Mouse (Mus musculus) liver, postnatal 0 days (tissue): Measurements from ENCODE around the gene Rpf1. TPM values are rescaled to one million over a fixed set of nuclear protein-coding genes. Genes with fewer than 3 reads are reported as not detected.

Source experiments
- ATAC-seq: fragments of 200-750 bp; cut with Nextera tagmentation; 2 replicates; pipeline ENCODE4 v1.8.0; 2017; ENCODE audit warnings: mild to moderate bottlenecking, moderate library complexity
- DNase-seq: peaks from one replicate; pipeline ENCODE4 v3.0.0-alpha.2; 2016
- H3K27ac ChIP-seq: fragments of 300-500 bp; sonication (generic); 2 replicates; pipeline ENCODE4 v1.5.1; 2014; ENCODE audit warnings: antibody characterized with exemption, moderate library complexity, mild to moderate bottlenecking, low read depth
- H3K27me3 ChIP-seq: fragments of 300-500 bp; sonication (generic); 2 replicates; pipeline ENCODE4 v1.6.1; 2014; ENCODE audit warnings: low read length, control low read depth, mixed read lengths; ENCODE audit not compliant: insufficient read depth
- H3K36me3 ChIP-seq: fragments of 300-500 bp; sonication (generic); replicated peaks from 2 replicates; pipeline ENCODE4 v1.6.1; 2014; ENCODE audit warnings: mild to moderate bottlenecking, control low read depth, low read length, moderate library complexity, mixed read lengths; ENCODE audit not compliant: insufficient read depth
- H3K4me1 ChIP-seq: fragments of 300-500 bp; sonication (generic); 2 replicates; pipeline ENCODE4 v1.6.1; 2014; ENCODE audit warnings: antibody characterized with exemption, mild to moderate bottlenecking, control low read depth; ENCODE audit not compliant: insufficient read depth
- H3K4me2 ChIP-seq: fragments of 300-500 bp; sonication (generic); 2 replicates; pipeline ENCODE4 v1.6.1; 2014; ENCODE audit warnings: low read depth, mild to moderate bottlenecking, low read length, moderate library complexity, mixed read lengths
- H3K4me3 ChIP-seq: fragments of 300-500 bp; sonication (generic); 2 replicates; pipeline ENCODE4 v1.5.1; 2014; ENCODE audit warnings: low read depth, low read length
- H3K9ac ChIP-seq: fragments of 300-500 bp; sonication (generic); replicated peaks from 2 replicates; pipeline ENCODE4 v1.6.1; 2014; ENCODE audit warnings: mild to moderate bottlenecking, moderate library complexity
- H3K9me3 ChIP-seq: fragments of 300-500 bp; sonication (generic); 2 replicates; pipeline ENCODE4 v1.6.1; 2016; ENCODE audit warnings: mild to moderate bottlenecking, control low read depth, low read length, mixed read lengths
- CTCF ChIP-seq: sonication (generic); IDR thresholded peaks from 2 replicates; pipeline ENCODE4 v1.5.1; 2016; ENCODE audit warnings: antibody characterized with exemption, low read depth
- EP300 ChIP-seq: IDR thresholded peaks from 2 replicates; pipeline ENCODE4 v1.6.1; 2016; ENCODE audit warnings: antibody characterized with exemption, low read depth, mild to moderate bottlenecking
- WGBS: fragments of 180-500 bp; shearing (Covaris S2); extraction: QIAGEN DNeasy Blood & Tissue Kit; methylation state at CpG from one replicate; pipeline ENCODE4 v1.1.7; 2014; ENCODE audit not compliant: insufficient replicate concordance; 5-methylcytosine and 5-hydroxymethylcytosine counted together
- polyA plus RNA-seq: library from polyadenylated mRNA; unstranded; fragments of >200 nt; fragmentation: Nextera tagmentation; extraction: Ambion mirVana; gene quantifications from 2 replicates; pipeline ENCODE4 v1.2.1, GENCODE M21; 2015

Gene Rpf1
- polyA plus RNA-seq, 1 experiment from 2014 or later = 24.6 TPM

DNA sequence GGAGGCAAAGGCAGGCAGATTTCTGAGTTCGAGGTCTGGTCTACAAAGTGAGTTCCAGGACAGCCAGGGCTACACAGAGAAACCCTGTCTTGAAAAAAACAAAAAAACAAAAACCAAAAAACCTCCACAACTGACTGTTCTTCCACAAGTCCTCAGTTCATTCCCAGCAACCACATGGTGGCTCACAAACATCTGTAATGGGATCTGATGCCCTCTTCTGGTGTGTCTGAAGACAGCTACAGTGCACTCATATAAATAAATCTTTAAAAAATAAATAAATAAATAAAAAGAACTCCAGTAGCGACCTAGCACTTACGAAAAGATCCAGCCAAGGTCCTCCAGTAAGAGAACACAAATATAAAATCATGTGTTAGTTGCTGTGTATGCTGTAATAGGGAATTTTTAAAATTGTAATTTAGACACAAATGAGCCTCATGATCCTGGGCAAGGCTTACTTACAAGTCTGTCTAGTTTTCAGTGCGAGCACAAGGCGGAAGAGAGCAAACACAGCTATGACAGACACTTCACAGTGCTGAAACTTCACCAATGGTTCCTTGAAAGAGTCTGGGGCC is 917 bp downstream of the Rpf1 start:
- no peaks in the 10 kb centered on the region for H3K27me3 ChIP-seq
- DNase-seq = no peak
- peaks cover 23% of the 10 kb centered on the region for H3K36me3 ChIP-seq
- 34% methylated on average over 5 of the region's 5 CpGs for WGBS
- peak overlapping the region; percentile 94 for H3K27ac ChIP-seq
- H3K4me1 ChIP-seq = peaks cover 7% of the 10 kb centered on the region
- H3K4me3 ChIP-seq = peak overlapping the region; percentile 67
- ATAC-seq = no peak
- no peaks in the 10 kb centered on the region for H3K9me3 ChIP-seq
- peak overlapping the region; percentile 87 for H3K4me2 ChIP-seq
- peak overlapping the region; percentile 72 for H3K9ac ChIP-seq
- TF ChIP-seq EP300 (no peak), CTCF (peak; percentile 16; the same call in 1 of the 2 replicates)

DNA sequence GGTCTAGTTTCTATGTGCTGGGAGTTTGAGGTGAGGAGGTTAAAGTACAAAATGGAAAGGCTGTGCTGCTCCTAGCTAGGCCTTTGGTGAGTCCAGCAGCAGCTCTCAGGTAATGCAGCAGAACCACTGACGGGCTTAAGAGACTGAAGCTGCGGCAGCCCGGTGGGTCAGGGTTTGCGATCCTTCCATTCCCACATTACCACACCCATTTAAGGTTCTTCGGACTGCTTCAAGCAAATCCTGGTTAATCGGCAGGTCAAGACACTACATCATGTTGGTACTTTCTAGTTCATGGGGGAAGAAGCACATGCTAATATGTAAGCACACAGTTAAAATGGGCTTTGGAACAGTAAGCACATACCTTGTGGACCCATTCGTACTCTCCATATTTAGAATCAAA is 14.5 kb downstream of the Rpf1 start:
- 91% methylated on average over 7 of the region's 7 CpGs for WGBS
- DNase-seq (no peak), ATAC-seq (no peak)
- H3K27ac ChIP-seq = 0 out of 2 replicates have a peak overlapping the region, but pooled peaks have one; percentile 16
- no peak overlapping the region for H3K4me2 ChIP-seq
- no peaks in the 10 kb centered on the region for H3K9me3 ChIP-seq
- TF ChIP-seq CTCF (no peak), EP300 (no peak)
- H3K9ac ChIP-seq = no peak overlapping the region
- peaks cover 14% of the 10 kb centered on the region; the same call in 1 of the 2 replicates for H3K4me1 ChIP-seq
- H3K36me3 ChIP-seq = peaks cover 67% of the 10 kb centered on the region
- no peaks in the 10 kb centered on the region for H3K27me3 ChIP-seq
- no peak overlapping the region for H3K4me3 ChIP-seq

DNA sequence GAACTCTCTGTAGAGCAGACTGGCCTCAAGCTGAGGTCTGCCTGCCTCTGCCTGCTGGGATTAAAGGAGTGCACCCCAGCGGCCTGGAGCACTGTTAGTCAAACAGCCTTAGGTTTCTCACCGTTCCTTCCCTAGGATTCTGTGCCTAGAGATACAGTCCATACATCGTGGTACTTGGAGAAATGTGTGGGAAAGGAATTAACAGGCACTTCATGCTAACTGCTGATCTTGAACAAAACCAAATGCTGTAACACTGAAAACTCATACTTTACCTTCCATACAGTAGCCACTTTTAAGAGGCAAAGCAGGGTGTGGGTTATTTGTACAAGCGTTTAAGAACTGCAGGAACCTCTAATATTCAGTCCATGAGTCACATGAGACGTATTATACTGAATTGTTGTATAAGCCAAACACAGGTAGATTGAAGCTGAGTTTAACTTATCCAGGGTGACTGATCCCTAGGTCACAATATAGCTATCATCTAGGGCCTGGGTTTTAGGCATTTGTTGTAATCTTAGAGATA is 19.6 kb downstream of the Rpf1 start:
- Histone ChIP-seq H3K4me1 (peaks cover 26% of the 10 kb centered on the region), H3K27me3 (no peaks in the 10 kb centered on the region), H3K27ac (peak overlapping the region; percentile 97; the same call in 1 of the 2 replicates), H3K36me3 (peaks cover 29% of the 10 kb centered on the region), H3K9me3 (no peaks in the 10 kb centered on the region), H3K9ac (peak overlapping the region; percentile 94), H3K4me3 (peak overlapping the region; percentile 79), H3K4me2 (peak overlapping the region; percentile 81)
- 45% methylated on average over 5 of the region's 5 CpGs for WGBS
- DNase-seq = no peak
- TF ChIP-seq CTCF (no peak), EP300 (no peak)
- no peak for ATAC-seq

DNA sequence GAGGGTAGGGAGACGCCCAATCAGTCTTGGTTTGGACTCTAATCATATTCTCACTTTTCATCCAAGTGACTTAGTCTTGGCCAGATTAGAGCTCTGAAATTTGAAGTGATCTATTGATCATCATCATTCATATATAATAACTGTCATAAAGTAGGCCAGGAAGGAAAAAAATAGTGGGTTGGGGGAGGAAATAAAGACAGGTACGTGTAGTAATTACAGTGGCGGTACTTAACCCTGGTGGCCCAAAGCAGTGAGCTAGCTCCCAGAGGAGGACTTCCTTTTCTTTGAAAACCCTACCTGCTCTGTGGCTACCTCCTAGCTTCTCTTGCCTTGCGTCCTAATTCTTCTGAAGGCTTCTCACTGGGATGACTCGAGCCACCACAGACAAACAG is 20.4 kb downstream of the Rpf1 start:
- TF ChIP-seq EP300 = no peak
- TF ChIP-seq CTCF = no peak
- no peaks in the 10 kb centered on the region for H3K9me3 ChIP-seq
- ATAC-seq = no peak
- H3K9ac ChIP-seq = peak overlapping the region; percentile 94
- H3K27me3 ChIP-seq = no peaks in the 10 kb centered on the region
- peak overlapping the region; percentile 97 for H3K27ac ChIP-seq
- H3K4me1 ChIP-seq = peaks cover 26% of the 10 kb centered on the region
- peak overlapping the region; percentile 81 for H3K4me2 ChIP-seq
- H3K36me3 ChIP-seq = peaks cover 23% of the 10 kb centered on the region
- no peak for DNase-seq
- peak overlapping the region; percentile 79 for H3K4me3 ChIP-seq
- WGBS = 6% methylated on average over 5 of the region's 5 CpGs

DNA sequence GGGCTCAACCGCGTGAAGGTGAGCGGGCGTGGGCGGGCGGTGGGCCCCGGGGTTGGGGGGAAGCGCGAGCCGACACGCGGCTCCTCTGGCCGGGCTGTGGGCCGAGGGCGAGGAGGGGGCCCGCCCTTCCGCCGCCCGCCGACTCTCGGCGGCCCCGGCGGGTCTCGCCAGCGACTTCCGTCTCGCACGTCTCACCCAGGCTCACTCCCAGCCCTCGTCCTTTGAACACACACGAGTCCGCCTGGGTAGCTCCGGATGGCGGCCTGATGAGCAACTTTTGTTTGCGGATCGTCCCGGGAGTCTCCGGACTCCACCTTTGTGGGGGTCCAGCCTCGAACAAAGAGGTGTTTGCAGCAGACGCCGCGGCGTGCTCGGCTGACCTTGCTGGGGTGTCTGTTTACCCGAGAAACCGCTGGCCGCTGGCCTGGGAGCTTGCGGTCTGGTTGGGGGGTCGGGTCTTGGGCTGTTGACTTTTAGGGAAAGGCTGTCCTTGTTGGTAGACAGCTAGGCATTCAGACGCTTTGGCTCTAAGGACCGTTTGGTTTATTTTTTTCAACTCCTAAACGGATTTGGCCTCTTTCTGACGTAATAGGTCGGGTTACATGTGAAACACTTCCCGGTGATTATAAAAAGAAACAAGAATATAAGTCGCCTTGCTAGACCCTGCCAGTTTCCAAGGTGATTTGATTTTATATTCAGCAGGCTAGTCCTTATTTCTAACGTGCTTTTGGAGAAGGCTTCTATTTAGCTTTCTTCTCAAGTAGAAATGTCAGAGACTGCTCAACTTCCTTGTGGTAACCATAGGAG is 21.0 kb downstream of the Rpf1 start:
- under 1% methylated on average over 54 of the region's 57 CpGs for WGBS
- peak overlapping the region; percentile 94 for H3K9ac ChIP-seq
- peak overlapping the region; percentile 97 for H3K27ac ChIP-seq
- peak; percentile 72 for DNase-seq
- H3K27me3 ChIP-seq = no peaks in the 10 kb centered on the region
- H3K9me3 ChIP-seq = no peaks in the 10 kb centered on the region
- peak; percentile 53 for ATAC-seq
- peaks cover 18% of the 10 kb centered on the region for H3K36me3 ChIP-seq
- H3K4me3 ChIP-seq = peak overlapping the region; percentile 79
- peaks cover 26% of the 10 kb centered on the region for H3K4me1 ChIP-seq
- no peak for TF ChIP-seq EP300
- no peak for TF ChIP-seq CTCF
- H3K4me2 ChIP-seq = peak overlapping the region; percentile 81

DNA sequence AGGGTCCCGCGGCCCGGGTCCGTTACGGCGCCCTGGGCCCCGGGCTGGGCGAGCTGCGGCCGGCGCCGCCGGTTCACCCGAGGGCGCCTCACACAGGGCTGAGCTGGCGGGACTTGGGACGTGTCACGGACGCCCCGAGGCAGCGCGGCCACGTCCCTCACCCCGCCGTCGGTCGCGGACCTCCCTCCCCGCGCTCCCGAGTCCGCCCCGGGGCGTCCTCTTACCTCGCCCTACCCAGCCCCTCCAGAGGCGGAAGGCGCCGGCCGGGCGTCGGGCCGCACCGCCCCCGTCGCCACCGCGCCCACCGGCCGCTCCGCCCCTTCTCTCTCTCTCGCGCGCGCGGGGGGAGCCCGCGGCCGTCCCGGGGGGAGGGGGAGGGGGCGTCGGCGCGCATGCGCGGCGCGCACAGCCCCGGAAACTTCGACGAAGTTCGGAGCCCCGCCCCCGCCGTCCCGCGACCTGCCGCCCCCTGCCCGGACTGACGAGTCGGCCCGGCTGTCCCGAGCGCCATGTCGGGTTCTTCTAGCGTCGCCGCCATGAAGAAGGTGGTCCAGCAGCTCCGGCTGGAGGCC is 21.7 kb downstream of the Rpf1 start, which contains the start of the genes Spata1 and Gng5:
TSS of gene Spata1 (minus strand) at position 323 of the 572 bp plus-strand sequence.
TSS of gene Gng5 (plus strand) at position 377 of the 572 bp plus-strand sequence.
- Histone ChIP-seq H3K4me2 (peak within 1 kb of the TSS; percentile 81), H3K4me1 (peaks cover 26% of the 10 kb centered on the region), H3K4me3 (peak within 1 kb of the TSS; percentile 79), H3K27me3 (no peaks in the 10 kb centered on the region), H3K9ac (peak within 1 kb of the TSS; percentile 94), H3K9me3 (no peaks in the 10 kb centered on the region), H3K27ac (peak within 1 kb of the TSS; percentile 97), H3K36me3 (peaks cover 13% of the 10 kb centered on the region)
- 1% methylated on average over 53 of the region's 88 CpGs for WGBS
- ATAC-seq (peak; percentile 95), DNase-seq (peak; percentile 94)
- TF ChIP-seq CTCF = 0 out of 2 replicates have a peak, but pooled peaks have one; percentile 7
- TF ChIP-seq EP300 = no peak
